Mouse (Mus musculus) ES-CJ7 (cell line): ENCODE measurements around the gene Svs3b.
"Not testable (repeated sequence)": the region's sequence is repeated elsewhere in the genome, so short reads cannot be mapped to it uniquely, and the experiment has no call there.

Source experiments
- DNase-seq: peaks from one replicate; pipeline ENCODE4 v3.0.0; 2011; ENCODE audit warnings: low read depth, low spot score

Svs3b gene

GRCm38 (mm10) chr2:164256540-164256939 is at the start of gene Svs3b:
TSS of gene Svs3b (minus strand) at chr2:164256640.
- not testable (repeated sequence) for DNase-seq

- not testable (repeated sequence) for DNase-seq
These were observed 32.5 kb upstream of the Svs3b start, which contains the start of gene Svs3a for GRCm38 (mm10) chr2:164288968-164289367. TSS of gene Svs3a (plus strand) at chr2:164289268.

GRCm38 (mm10) chr2:164278359-164278758 is 21.9 kb upstream of the Svs3b start, which contains the start of gene Svs4:
TSS of gene Svs4 (minus strand) at chr2:164278459.
- no peak for DNase-seq

- DNase-seq, result no peak
These were observed 18.1 kb downstream of the Svs3b start, which contains the start of gene Svs2 for GRCm38 (mm10) chr2:164238366-164238765. TSS of gene Svs2 (minus strand) at chr2:164238466.

- DNase-seq, result peak; percentile 36
These were observed 23.8 kb downstream of the Svs3b start for GRCm38 (mm10) chr2:164232671-164233070.

- DNase-seq, result peak; percentile 3
These were observed 27.9 kb downstream of the Svs3b start for GRCm38 (mm10) chr2:164228361-164229070.

- DNase-seq, result no peak
These were observed 34.9 kb downstream of the Svs3b start, which contains the start of gene Wfdc15b for GRCm38 (mm10) chr2:164221522-164221921. TSS of gene Wfdc15b (minus strand) at chr2:164221660.

GRCm38 (mm10) chr2:164219295-164219694 is 37.1 kb downstream of the Svs3b start:
- DNase-seq, result no peak

GRCm38 (mm10) chr2:164212711-164213110 is 43.7 kb downstream of the Svs3b start:
- DNase-seq, result no peak

- no peak for DNase-seq
These were observed 45.5 kb downstream of the Svs3b start for GRCm38 (mm10) chr2:164210892-164211291.

GRCm38 (mm10) chr2:164206676-164207075 is 49.8 kb downstream of the Svs3b start:
- no peak for DNase-seq

- not testable (repeated sequence) for DNase-seq
These were observed 50.4 kb downstream of the Svs3b start for GRCm38 (mm10) chr2:164206011-164206410.
